Mouse (Mus musculus): ENCODE measurements around the gene Plekho2. TPM values are rescaled to one million over a fixed set of nuclear protein-coding genes. Genes with fewer than 3 reads are reported as not detected.

The Plekho2 gene
- total RNA-seq, 2 experiments from 2014 or later = 14.6 TPM

DNA sequence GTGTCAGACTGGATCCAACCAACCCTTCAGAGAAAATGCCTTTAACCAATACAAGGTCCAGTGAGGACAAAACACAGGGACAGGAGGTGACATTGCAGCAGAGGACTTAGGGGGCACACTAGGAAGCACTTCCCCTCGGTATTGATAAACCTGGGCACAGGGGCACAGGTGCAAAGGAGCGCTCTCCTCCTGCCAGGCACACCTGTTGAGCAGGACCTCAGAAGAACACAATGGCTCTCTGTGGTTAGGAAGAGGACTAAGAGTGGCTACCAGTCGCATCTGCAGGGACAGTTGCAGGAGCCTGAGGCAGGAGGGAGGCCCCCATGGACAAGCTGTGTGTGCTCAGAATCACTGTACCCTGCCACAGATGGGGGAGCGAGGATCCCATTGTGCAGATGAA, 43.3 kb downstream of the Plekho2 start:
- intact Hi-C loops (cut with DNase I) = no loop called here
- DNase-seq = no peak

- intact Hi-C loops (cut with DNase I) = no loop called here
- DNase-seq = no peak
These were observed 43.9 kb downstream of the Plekho2 start for GRCm38 (mm10) chr9:65535789-65536469.

DNA sequence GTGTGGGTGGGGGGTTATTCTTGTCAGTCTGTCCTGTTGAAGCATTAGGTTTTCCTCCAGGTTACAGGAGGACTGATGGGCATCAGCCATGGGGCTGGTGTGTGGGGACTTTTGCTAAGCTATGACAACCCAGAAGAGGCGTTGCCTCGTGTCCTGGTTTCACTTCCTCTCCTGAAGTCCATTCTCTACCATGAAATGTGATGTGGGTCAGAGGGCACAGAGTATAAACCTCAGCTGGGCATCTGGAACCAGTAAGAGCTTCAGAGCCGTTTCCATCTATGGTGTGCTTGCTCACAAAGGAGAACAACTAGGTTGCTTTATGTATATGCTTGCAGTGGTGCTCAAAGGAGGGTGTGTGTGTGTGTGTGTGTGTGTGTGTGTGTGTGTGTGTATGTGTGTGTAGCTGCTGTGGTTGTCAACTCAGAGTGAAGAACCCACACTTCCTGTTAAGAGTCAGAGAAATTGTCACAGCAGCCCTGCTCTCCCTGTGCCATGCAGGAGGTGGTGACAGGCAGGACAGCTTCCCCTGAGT, 44.6 kb downstream of the Plekho2 start:
- DNase-seq = no peak
- intact Hi-C loops (cut with DNase I) = no loop called here

- no peak for DNase-seq
These were observed 45.7 kb downstream of the Plekho2 start for GRCm38 (mm10) chr9:65534111-65534510.

GRCm38 (mm10) chr9:65532986-65533385, 46.9 kb downstream of the Plekho2 start:
- intact Hi-C loops (cut with DNase I) = no loop called here
- no peak for DNase-seq

More at GRCm38 (mm10) chr9:65534111-65534510, 45.7 kb downstream of the Plekho2 start:
- intact Hi-C loops (cut with DNase I) = no loop called here

DNA sequence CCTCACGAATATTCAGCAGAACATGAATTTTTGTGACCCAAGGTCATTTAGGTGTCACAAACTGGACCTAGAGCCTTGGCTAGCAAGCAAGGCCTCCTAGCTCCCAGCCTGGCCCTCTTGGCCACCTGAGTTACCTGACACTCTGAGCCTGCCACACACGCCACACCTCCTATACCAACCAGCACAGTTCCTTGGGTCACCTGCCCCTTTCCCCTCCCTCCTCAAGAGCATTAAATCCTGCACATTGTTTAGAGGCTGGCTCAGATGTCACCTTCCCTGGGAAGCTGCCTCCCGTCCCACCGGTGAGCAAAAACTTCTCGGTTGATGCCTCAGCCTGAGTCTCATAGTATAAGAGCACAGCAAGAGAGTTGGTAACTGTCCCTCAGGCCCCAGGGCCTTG, 48.6 kb downstream of the Plekho2 start:
- intact Hi-C loops (cut with DNase I) = no loop called here
- no peak for DNase-seq

DNA sequence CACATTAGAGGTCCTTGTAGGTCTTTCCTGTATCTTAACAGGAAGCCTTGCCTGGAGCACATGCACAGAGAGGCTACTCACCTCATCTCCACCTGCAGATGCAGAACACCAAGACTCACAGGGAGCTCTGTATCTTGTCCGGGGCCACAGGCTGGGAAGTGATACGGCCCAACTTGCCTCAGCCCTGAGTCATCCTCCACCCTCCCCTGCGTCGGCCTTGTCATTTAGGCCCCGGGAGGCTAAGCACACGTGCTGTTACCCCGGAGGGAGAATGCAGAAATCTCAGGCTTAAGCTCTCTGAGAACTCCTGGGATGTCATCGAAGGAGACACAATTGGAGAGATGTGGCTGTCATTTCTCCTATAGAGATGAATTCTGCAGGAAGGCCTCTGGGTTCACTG, 50.2 kb downstream of the Plekho2 start:
- no peak for DNase-seq
- intact Hi-C loops (cut with DNase I) = no loop called here

DNA sequence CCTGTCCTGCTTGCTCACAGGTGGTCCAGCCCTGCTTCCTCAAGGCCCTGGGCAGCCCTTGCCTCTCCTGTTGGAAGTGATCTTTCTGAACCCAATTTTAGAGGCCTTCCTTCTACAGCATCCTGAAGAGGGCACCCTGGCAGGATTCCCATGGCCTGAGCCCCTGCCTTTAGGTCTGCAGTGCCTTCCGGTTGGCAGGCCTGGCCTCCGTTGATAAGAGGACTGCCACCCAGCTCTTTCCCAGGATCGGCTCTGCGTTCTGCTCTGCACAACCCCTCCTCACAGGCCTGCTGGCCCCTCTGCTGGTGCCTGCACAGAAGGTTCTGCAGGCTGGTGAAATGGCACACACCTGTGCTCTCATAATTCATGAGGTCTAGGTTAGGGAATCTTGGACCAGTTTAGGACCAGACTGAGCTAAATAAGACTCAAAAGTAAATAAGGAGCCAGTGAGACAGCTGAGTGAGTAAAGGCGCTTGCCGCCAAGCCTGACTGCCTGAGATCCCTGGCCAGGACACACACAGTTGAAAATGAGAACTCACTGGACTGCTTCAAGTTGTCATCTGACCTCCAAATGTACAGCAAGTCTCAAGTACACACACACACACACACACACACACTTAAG, 51.3 kb downstream of the Plekho2 start:
- DNase-seq = no peak
- intact Hi-C loops (cut with DNase I) = no loop called here

GRCm38 (mm10) chr9:65525445-65526195, 54.2 kb downstream of the Plekho2 start:
- intact Hi-C loops (cut with DNase I) = loop anchor here (2.0 kb wide), 1 partner anchor 15 kb away; no protein-coding TSS in a partner anchor
- DNase-seq = no peak

DNA sequence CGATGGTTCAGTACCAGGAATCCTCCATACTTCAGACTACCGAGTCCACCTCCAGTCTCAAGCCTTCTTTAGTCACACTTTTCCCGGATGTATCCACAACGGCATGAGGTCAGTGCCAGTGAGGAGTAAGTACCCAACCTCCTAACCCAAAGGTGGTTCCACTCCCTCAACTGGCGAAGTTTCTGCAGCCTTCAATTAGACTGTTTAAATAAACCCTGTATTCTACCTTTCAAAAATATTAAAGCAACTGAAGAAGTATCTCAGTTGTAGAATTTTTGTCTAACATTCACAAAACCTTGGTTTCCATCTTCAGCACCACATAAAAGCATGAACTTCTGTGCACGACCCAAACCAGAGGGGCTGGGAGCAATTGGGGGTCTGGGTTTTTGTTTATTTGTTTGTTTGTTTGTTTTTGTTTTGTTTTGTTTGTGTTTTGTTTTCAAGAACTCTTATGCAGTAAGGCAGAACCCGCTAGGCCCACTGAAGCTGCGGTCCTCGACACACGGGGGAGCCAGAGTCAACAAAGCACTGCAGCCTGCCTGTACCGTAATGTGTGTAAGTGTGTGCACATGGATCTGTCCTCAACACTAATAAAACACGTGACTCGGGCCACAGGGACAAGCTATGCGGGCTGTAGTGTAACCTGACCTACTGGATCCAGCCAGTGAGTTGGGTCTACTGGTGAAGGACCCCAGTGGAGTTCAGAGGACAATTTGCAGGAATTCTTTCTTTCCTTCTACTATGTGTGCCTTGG, 56.1 kb downstream of the Plekho2 start:
- DNase-seq = peak; percentile 80 to 87
- intact Hi-C loops (cut with DNase I) = loop anchor here (1.0 to 5.0 kb wide), 3 partner anchors 17 to 139 kb away; no protein-coding TSS in a partner anchor

DNA sequence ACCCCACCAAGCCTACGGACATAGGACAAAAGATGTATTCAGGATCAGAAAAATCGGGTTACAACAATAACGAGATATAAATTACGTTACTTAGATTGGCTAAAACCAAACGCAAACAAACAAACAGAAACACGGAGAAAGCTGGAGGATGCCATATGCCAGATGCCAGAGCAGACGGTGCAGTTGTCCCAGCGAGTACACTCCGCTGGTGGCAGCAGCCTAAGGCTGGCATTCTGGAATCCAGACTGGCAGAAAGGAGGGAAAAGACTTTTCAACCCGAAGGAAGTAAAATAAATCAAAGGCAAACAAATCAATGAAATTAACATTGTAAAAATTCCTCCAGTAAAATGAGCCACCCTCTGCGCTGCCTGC, 59.3 kb downstream of the Plekho2 start:
- DNase-seq = no peak
- intact Hi-C loops (cut with DNase I) = loop anchor here (5.0 kb wide), 1 partner anchor 142 kb away; no protein-coding TSS in a partner anchor

- no peak for DNase-seq
- intact Hi-C loops (cut with DNase I) = loop anchor here (5.0 kb wide), 1 partner anchor 142 kb away; no protein-coding TSS in a partner anchor
These were observed 59.9 kb downstream of the Plekho2 start, which contains the start of gene Ankdd1a for GRCm38 (mm10) chr9:65519807-65520504. TSS of gene Ankdd1a (minus strand) at chr9:65520193.

- intact Hi-C loops (cut with DNase I) = no loop called here
These were observed 65.0 kb downstream of the Plekho2 start for GRCm38 (mm10) chr9:65514851-65515261.

GRCm38 (mm10) chr9:65514431-65514830, 65.4 kb downstream of the Plekho2 start:
- DNase-seq = no peak
- intact Hi-C loops (cut with DNase I) = no loop called here

More at GRCm38 (mm10) chr9:65514851-65515261, 65.0 kb downstream of the Plekho2 start:
- DNase-seq = no peak

DNA sequence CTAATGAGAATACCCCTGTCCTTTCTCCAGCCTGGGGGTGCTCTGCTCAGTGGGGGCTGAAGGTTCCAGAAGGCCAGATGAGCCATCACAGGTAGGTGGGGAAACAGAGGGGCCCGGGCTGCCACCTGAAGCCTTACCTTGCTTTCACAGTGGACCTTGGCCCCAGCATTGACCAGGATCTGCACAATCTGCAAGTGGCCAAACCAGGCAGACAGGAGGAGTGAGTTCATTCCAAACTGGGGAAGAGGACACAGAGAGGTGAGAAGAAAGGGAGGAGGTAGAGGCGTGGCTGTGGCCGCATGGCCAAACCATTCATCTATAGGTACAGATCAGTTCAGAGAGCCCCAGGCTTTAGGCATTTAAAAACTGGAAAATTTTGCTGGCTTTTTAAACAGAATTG, 67.3 kb downstream of the Plekho2 start:
- DNase-seq = no peak
- intact Hi-C loops (cut with DNase I) = no loop called here

DNA sequence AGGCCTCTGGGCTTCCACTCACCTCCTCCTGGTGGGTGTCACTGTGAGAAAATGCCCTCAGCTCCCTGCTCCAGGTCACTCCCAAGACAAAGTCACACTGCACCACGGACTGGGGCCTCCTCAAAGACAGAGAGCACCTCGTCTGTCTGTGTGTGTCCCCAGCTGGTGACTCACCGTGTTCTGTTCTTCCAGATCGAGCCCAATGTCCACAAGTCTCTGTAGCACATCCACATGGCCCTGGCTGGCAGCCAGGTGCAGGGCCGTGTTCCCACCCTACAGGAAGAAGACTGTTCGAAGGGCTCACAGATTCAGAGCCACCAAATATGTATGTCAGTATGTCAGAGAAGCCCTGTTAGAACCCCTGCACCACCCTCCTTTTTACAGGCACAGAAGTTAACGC, 71.4 kb downstream of the Plekho2 start:
- intact Hi-C loops (cut with DNase I) = no loop called here
- no peak for DNase-seq

- intact Hi-C loops (cut with DNase I) = no loop called here
- DNase-seq = no peak
These were observed 76.9 kb downstream of the Plekho2 start for GRCm38 (mm10) chr9:65502721-65503505.
